Mouse (Mus musculus) heart, adult 11 months (tissue): ENCODE data around the gene Exoc3l4.
A peak's percentile ranks its signal among the peaks of the same experiment; 100 is the strongest.

ENCODE experiments used
- DNase-seq: peaks from one replicate; pipeline ENCODE4 v3.0.0; 2022

Gene Exoc3l4

GRCm38 (mm10) chr12:111454543-111455280 is 37.9 kb downstream of the Exoc3l4 start:
- peak; percentile 90 for DNase-seq

DNA sequence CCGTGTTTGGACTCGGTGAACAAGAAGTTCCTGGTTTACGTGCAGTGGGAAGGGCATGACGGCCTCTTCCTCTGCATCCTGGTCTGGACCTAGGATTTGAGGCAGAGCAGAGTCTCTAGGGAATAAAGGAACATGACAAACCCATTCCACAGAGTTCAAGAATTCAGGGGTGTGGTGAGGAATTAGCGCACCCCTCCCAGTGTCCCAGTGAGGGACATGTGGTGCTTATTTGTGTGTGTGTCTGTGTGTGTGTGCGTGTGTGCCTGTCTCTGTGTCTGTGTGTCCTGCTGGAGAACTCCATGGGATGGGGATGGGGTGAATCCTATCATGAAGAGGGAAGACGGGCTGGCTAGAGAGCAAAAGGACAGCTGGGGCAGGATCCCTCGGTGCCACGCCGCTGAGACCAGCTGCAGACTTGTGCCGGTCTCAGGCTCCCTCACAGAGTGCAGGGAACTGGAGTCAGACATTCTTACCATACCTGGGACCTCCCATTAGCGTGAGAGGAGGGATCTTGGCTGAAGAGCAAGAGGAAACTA is 38.6 kb downstream of the Exoc3l4 start:
- DNase-seq = peak; percentile 97

- DNase-seq = no peak
Observed at GRCm38 (mm10) chr12:111455860-111456259, 39.0 kb downstream of the Exoc3l4 start.

DNA sequence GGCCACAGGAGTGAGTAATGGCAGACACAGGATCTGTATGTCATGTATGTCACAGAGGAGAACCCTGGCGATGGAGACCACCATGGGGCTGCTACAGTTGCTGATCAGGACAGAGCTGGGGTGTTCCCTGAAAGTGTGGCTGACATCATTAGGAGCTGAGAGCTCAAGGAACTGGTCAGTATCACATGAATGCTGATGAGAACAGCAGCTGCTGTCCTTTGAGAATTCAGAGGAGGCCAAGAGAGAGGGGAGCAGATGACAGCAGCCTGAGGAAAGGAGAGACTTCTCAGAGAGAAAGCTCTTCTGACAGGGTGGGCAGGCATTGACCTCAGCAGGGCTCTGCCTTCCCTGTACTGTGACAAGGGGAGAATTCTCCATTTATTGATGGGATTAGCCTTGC is 40.9 kb downstream of the Exoc3l4 start:
- DNase-seq = peak; percentile 95

DNA sequence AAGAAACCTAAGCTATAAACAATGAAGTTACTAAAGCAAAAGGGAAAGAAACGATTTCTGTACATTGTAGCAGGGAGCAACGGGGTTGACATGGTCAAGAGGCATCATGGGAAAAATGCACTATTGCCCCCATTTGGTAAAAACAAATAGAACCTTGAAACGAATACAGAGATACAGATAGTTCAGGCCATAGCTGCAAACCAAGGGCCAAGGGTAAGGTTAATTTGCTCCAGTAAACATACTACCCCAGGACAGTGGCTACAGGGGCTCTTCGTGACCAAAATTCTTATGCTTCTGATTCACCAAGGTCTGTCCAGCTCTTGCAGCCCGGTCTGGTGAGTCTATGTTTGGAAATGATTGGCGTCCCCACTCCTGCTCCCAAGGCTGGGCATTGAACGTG is 46.8 kb downstream of the Exoc3l4 start:
- no peak for DNase-seq

DNA sequence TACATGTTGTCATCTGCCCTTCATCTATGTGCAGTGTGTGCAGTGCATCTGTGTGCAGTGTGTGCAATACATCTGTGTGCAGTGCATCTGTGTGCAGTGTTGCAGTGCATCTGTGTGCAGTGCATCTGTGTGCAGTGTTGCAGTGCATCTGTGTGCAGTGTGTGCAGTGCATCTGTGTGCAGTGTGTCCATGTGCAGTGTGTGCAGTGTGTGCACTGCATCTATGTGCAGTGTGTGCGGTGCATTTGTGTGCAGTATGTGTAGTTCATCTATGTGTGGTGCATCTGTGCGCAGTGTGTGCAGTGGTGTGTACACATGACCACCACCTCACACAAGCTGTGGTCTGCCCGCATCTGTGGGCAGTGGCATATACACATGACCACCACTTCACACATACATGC is 49.6 kb downstream of the Exoc3l4 start:
- DNase-seq = no peak

GRCm38 (mm10) chr12:111468206-111468605 is 51.4 kb downstream of the Exoc3l4 start:
- peak; percentile 80 for DNase-seq

DNA sequence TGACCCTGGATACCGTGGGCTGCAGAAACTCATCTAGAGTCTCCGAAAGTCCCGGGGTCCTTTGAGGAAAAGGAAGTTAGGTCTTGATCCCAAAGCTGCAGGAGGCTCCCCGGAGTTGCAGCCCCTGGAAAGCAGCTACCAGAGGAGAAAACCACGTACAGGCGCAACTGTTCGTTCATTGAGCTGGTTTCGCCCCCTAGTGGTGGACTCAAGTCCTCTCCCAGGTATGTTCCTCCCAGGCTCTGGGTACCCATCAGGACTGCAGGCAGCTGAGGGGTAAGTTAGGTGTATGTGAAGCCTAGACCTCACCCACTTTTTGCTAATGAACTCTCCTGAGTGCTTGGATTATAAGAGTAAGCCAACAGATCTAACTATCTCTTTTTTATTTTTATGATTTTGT is 52.7 kb downstream of the Exoc3l4 start:
- DNase-seq = peak; percentile 94

DNA sequence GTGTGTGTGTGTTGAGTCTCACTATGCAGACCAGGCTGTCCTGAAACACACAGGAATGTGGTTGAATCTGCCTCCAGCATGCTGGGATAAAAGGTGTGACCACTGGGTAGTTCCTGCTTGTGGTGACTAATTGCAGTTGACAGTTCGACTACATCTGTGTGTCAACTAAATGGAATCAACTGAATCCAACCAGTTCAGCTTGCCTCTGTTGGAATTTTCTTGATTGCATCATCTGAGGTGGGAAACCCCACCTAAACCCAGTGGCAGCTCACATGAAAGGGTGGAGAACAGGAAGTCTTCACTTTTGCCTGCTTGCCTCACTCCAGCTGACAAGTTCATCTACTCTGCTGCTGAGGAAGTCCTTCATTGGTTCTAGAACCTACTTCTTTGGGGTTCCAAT is 54.3 kb downstream of the Exoc3l4 start:
- no peak for DNase-seq

- no peak for DNase-seq
Observed at GRCm38 (mm10) chr12:111471721-111472120, 54.9 kb downstream of the Exoc3l4 start.

GRCm38 (mm10) chr12:111472886-111473285 is 56.1 kb downstream of the Exoc3l4 start:
- DNase-seq = no peak

DNA sequence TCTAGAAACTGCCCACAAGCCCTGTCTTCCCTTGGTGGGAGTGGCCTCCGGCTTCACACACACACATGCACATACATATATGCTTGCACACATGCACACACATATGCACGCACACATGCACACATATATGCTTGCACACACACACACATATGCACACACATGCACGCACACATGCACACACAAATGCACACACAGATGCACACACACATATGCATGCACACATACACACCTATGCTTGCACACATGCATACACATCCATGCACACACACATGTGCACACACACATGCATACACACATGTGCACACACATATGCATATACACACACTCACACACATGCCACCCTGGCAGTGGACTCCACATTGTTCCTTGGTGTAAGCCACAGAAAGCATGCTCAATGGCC is 57.6 kb downstream of the Exoc3l4 start:
- peak; percentile 85 for DNase-seq

DNA sequence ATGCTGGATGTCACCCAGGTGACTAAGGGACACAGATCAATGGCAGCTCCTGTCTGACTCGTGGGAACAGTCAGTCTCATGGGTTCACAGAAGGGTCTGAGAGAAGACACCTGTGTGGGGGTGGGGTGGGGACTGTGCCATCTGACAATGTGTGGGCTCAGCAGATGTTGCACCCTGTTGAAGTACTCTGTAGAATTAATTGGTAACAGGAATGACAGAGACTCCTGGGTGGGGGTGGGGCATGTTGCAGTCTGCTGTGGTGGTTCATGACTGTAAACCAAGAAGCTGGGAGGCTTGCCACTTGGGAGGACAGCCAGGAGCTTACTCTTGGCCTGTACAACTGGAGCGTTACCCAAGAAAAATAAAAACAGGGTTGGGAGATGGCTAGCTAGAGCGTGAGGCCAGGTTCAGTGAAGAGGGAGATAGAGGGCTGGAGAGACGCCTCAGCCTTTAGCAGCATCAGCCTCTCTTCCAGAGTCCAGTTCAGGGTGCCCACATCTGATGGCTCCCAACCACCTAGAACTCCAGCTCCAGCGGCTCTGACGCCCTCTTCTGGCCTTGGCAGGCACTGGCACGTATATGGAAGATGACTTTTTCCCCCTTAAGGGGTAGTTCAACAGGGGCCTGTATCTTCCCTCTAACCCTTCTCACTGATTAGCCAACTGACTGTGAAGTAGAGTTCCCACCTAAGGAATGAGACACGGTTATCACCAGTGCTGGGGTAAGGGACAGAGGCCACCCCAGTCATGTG is 58.3 kb downstream of the Exoc3l4 start:
- peak; percentile 98 for DNase-seq

GRCm38 (mm10) chr12:111478924-111479323 is 62.1 kb downstream of the Exoc3l4 start:
- DNase-seq = no peak

DNA sequence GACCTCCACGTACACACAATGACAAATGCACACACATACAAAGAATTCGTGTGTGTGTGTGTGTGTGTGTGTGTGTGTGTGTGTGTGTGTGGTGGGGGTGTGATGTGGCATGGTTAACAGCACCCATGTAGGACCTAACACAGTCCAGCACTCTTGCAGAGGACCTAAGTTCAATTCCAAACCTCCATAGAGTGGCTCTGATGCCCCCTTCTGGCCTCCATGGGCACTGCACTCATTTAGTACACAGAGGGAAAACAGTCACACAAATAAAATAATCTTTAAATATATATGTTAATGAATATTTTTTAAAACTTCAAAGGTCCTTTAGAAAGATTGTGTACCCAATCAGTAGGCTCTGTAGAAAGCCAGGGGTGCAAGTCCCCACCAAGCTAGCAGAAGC is 63.1 kb downstream of the Exoc3l4 start:
- no peak for DNase-seq
